Mouse (Mus musculus) small intestine, adult 2 months (tissue): ENCODE measurements around the gene Ltb. TPM values are rescaled to one million over a fixed set of nuclear protein-coding genes. Genes with fewer than 3 reads are reported as not detected.

Source experiments
- H3K27ac ChIP-seq: fragments of 200-500 bp; 2 replicates; pipeline ENCODE4 v1.5.1; 2012; ENCODE audit warnings: low read depth, low read length, control low read depth, inconsistent platforms; ENCODE audit not compliant: insufficient read depth
- H3K27me3 ChIP-seq: fragments of 200-500 bp; 2 replicates; pipeline ENCODE4 v1.6.1; 2012; ENCODE audit warnings: mild to moderate bottlenecking, moderate library complexity, low read length, inconsistent platforms; ENCODE audit not compliant: control insufficient read depth, insufficient read depth
- H3K36me3 ChIP-seq: fragments of 200-500 bp; 2 replicates; pipeline ENCODE4 v1.6.1; 2012; ENCODE audit warnings: mild to moderate bottlenecking, low read length, control low read depth, inconsistent platforms; ENCODE audit not compliant: control insufficient read depth, insufficient read depth
- H3K4me1 ChIP-seq: fragments of 200-500 bp; 2 replicates; pipeline ENCODE4 v1.6.1; 2012; ENCODE audit warnings: low read length, inconsistent platforms, mixed read lengths; ENCODE audit not compliant: control insufficient read depth, insufficient read depth, insufficient read length
- H3K4me3 ChIP-seq: fragments of 200-500 bp; 2 replicates; pipeline ENCODE4 v1.5.1; 2012; ENCODE audit warnings: low read depth, mild to moderate bottlenecking, control low read depth, inconsistent platforms, low read length, moderate library complexity
- CTCF ChIP-seq: fragments of 200-500 bp; IDR thresholded peaks from 2 replicates; pipeline ENCODE4 v1.5.1; 2012; ENCODE audit warnings: low read depth, mild to moderate bottlenecking, control low read depth, inconsistent platforms, low read length, moderate library complexity, mixed read lengths; ENCODE audit not compliant: insufficient replicate concordance, insufficient read length; ENCODE audit errors: extremely low read depth
- POLR2A ChIP-seq: fragments of 200-500 bp; IDR thresholded peaks from 2 replicates; pipeline ENCODE4 v1.6.1; 2012; ENCODE audit warnings: low read depth, mild to moderate bottlenecking, control low read depth, inconsistent platforms, low read length, moderate library complexity
- WGBS: fragments of 180-500 bp; shearing (Covaris S2); methylation state at CpG from one replicate; pipeline ENCODE4 v1.1.7; 2018; 5-methylcytosine and 5-hydroxymethylcytosine counted together
- polyA plus RNA-seq: library from polyadenylated mRNA; depleted of rRNA; stranded (reverse); fragments of >200 nt; gene quantifications from 2 replicates; pipeline ENCODE4 v1.2.3, GENCODE M21; 2012; rRNA removed

Gene Ltb
- polyA plus RNA-seq, 1 experiment, result 32.9 TPM

DNA sequence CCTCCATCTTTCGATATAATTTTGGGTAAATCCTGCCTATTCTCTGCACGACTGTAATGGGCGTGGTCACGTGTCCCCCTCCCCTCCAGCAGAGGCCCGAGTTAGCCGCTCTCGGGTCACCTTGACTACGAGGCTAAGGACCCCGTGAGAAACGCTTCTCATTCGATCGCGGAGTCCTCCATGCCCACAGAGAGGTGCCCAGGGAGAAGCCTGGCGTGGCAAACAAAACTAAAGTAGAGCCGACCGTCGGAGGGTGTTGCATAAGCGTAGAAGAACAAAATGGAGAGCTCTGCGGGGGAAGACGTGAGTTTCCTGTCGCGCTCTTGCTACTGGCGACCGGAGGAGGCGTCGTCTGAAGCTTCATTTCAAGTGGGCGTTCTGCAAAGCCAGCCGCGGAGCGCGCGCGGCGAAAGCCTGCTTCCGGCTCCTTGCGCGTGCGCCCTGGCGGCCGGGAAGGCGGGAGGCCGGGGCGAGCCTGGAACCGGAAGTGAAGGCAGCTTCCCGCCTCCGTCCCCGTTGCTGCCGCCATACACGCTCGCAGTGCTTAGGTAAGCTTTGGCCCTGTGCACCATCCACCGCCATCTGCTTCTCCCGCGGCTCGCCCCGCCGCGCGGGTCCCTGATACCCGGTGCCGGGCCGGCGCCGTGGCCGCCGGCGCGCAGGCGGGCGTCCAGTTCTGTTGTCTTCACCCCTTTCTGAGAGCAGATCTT is 47.2 kb downstream of the Ltb start, which contains the start of gene Ddx39b:
Gene Ddx39b, plus strand, starts transcription at position 442 of the 710 bp plus-strand sequence.
- WGBS, result under 1% methylated on average over 69 of the region's 69 CpGs

DNA sequence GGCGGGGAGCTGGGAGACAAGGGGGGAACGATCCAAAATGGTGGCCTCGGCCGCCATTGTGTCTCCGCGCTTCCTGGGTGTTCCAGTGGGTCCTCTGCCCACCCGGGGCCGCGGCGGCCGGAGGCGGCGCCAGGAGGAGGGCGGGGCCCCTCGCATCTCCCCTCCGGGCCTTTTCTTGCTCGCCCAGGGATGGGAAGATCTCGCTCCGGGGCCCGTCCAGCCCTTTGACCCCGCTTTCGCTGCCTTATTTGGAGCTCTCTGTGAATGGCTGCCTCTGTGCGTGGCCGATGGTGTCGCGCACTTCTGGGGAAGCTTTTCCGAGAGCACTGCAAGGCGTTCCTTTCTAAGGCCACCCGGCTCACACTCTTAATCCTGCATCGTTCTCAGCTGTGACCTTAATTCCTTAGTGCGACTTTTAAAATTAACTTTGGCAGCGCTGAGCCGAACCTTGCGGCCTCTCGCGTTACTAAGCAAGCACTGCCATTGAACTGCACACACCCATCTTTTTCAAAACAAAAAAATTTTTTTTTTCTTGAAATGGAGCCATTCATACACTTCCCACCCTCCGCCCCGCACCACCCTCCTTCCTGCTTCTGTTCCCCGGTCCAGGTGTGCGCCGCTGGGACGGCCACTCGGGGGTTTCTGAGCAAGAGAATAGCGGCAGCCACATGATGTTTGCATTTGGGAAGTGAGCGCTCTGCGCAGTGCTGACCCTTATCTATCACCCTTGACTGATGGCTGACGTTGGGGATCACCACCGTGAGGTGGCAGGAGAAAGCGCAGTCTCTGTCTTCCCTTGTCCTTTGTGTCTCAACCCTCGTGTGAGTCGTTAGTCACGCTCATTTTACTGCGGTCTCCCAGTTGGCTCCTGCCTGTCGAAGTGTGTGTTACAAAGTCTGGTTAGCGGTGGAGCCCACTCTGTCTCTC is 48.0 kb downstream of the Ltb start:
- TF ChIP-seq POLR2A, result 0 out of 2 replicates have a peak, but pooled peaks have one; percentile 36
- TF ChIP-seq CTCF, result no peak; the same call in 1 of the 2 replicates
- H3K4me3 ChIP-seq, result peak overlapping the region; percentile 85
- peaks cover 22% of the 10 kb centered on the region for H3K4me1 ChIP-seq
- peaks cover 37% of the 10 kb centered on the region for H3K36me3 ChIP-seq
- under 1% methylated on average over 55 of the region's 55 CpGs for WGBS
- H3K27me3 ChIP-seq, result no peaks in the 10 kb centered on the region
- peak overlapping the region; percentile 90 for H3K27ac ChIP-seq

More for the DNA sequence above, 47.2 kb downstream of the Ltb start, which contains the start of gene Ddx39b:
- H3K27me3 ChIP-seq, result no peaks in the 10 kb centered on the region
- H3K27ac ChIP-seq, result peak within 1 kb of the TSS; percentile 99
- peaks cover 29% of the 10 kb centered on the region for H3K36me3 ChIP-seq
- TF ChIP-seq POLR2A (peak; percentile 67; the same call in 1 of the 2 replicates), CTCF (no peak)
- H3K4me1 ChIP-seq, result peaks cover 22% of the 10 kb centered on the region
- peak within 1 kb of the TSS; percentile 85 for H3K4me3 ChIP-seq

DNA sequence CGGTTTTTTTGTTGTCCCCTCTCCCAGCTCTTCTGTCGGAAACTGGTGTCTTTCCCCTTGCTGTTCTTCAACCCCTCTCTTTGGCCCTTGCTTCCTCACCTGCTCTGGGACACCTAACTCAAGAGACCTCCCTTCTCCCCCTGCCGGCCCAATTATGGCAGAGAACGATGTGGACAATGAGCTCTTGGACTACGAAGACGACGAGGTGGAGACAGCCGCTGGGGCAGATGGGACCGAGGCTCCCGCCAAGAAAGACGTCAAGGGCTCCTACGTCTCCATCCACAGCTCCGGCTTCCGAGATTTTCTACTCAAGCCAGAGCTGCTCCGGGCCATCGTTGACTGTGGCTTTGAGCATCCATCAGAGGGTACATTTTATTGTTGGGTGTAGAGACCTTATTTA is 48.8 kb downstream of the Ltb start:
- Histone ChIP-seq H3K36me3 (peaks cover 45% of the 10 kb centered on the region), H3K27ac (peak overlapping the region; percentile 90), H3K4me1 (peaks cover 22% of the 10 kb centered on the region), H3K27me3 (no peaks in the 10 kb centered on the region), H3K4me3 (peak overlapping the region; percentile 85)
- TF ChIP-seq POLR2A, result no peak
- TF ChIP-seq CTCF, result peak; percentile 20; the same call in 1 of the 2 replicates
- under 1% methylated on average over 16 of the region's 16 CpGs for WGBS

DNA sequence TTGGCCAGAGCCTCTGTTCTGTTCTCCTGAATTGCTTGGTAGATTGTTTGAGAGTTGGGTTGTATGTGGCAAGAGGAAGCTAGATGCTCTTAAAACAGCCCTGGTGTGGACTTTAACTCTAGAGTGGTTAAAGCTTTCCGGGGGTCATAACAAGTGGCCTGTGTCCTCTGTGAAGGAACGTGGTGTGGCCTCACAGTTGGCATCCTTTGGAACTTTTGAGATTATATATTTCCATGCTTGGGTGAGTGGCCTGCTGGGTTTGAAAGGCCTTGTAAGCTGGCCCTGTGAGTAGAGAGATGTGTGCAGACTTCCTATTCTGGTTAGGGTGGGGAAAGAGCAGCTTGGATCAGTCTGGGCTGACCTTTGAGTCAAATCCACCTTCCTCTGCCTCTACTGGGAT is 50.8 kb downstream of the Ltb start:
- no peak overlapping the region for H3K27ac ChIP-seq
- no peaks in the 10 kb centered on the region for H3K27me3 ChIP-seq
- WGBS, result 14% methylated on average over 2 of the region's 2 CpGs
- peaks cover 22% of the 10 kb centered on the region for H3K4me1 ChIP-seq
- no peak for TF ChIP-seq CTCF
- TF ChIP-seq POLR2A, result no peak
- peaks cover 63% of the 10 kb centered on the region for H3K36me3 ChIP-seq
- no peak overlapping the region for H3K4me3 ChIP-seq

Other genes starting within 250 kb of the Ltb start
- 17.1 and 19.8 TPM in 2 replicates for gene Hspa1b, start 235.2 kb upstream of the Ltb start, polyA plus RNA-seq
- gene Gm20481, start 224.5 kb upstream of the Ltb start, polyA plus RNA-seq, result not detected in 2 replicates
- 8.9 and 9.3 TPM in 2 replicates for gene Hspa1a, start 222.3 kb upstream of the Ltb start, polyA plus RNA-seq
- gene Hspa1l, start 221.7 kb upstream of the Ltb start, polyA plus RNA-seq, result 0.06 and 0.14 TPM in 2 replicates
- 51.7 and 82.1 TPM in 2 replicates for gene Lsm2, start 212.6 kb upstream of the Ltb start, polyA plus RNA-seq
- gene Vars, start 193.5 kb upstream of the Ltb start, polyA plus RNA-seq, result 123 and 182 TPM in 2 replicates
- 0.82 and 1.2 TPM in 2 replicates for gene Vwa7, start 177.9 kb upstream of the Ltb start, polyA plus RNA-seq
- gene Sapcd1, start 166.4 kb upstream of the Ltb start, polyA plus RNA-seq, result 0.87 and 1.0 TPM in 2 replicates
- gene Msh5, start 147.7 kb upstream of the Ltb start, polyA plus RNA-seq, result 2.2 and 2.3 TPM in 2 replicates
- gene Clic1, start 144.5 kb upstream of the Ltb start, polyA plus RNA-seq, result 134 and 219 TPM in 2 replicates
- gene Ddah2, start 135.4 kb upstream of the Ltb start, polyA plus RNA-seq, result 8.5 and 14.5 TPM in 2 replicates
- gene Ly6g6c, start 129.1 kb upstream of the Ltb start, polyA plus RNA-seq, result 9.3 and 9.9 TPM in 2 replicates
- 0.28 and 0.39 TPM in 2 replicates for gene Mpig6b, start 128.3 kb upstream of the Ltb start, polyA plus RNA-seq
- 1.3 and 19.4 TPM in 2 replicates for gene Ly6g6e, start 117.5 kb upstream of the Ltb start, polyA plus RNA-seq
- 7.2 and 10.7 TPM in 2 replicates for gene Ly6g6d, start 116.4 kb upstream of the Ltb start, polyA plus RNA-seq
- 1.2 and 3.8 TPM in 2 replicates for gene Ly6g6f, start 108.8 kb upstream of the Ltb start, polyA plus RNA-seq
- gene Abhd16a, start 105.2 kb upstream of the Ltb start, polyA plus RNA-seq, result 114 and 183 TPM in 2 replicates
- gene Ly6g5c, start 86.2 kb upstream of the Ltb start, polyA plus RNA-seq, result not detected in 2 replicates
- 0.76 and 1.4 TPM in 2 replicates for gene Ly6g5b, start 79.0 kb upstream of the Ltb start, polyA plus RNA-seq
- gene Gpank1, start 73.0 kb upstream of the Ltb start, polyA plus RNA-seq, result 10.5 and 25.3 TPM in 2 replicates
- 226 and 448 TPM in 2 replicates for gene Csnk2b, start 72.4 kb upstream of the Ltb start, polyA plus RNA-seq
- 6.9 and 16.2 TPM in 2 replicates for gene D17H6S53E, start 68.1 kb upstream of the Ltb start, polyA plus RNA-seq
- 0.15 and 0.25 TPM in 2 replicates for gene Apom, start 62.4 kb upstream of the Ltb start, polyA plus RNA-seq
- 93.6 and 184 TPM in 2 replicates for gene Bag6, start 59.3 kb upstream of the Ltb start, polyA plus RNA-seq
- 177 and 352 TPM in 2 replicates for gene Prrc2a, start 29.5 kb upstream of the Ltb start, polyA plus RNA-seq
- gene Aif1, start 18.4 kb upstream of the Ltb start, polyA plus RNA-seq, result 0.36 and 1.6 TPM in 2 replicates
- 11.5 and 18.8 TPM in 2 replicates for gene Lst1, start 6.0 kb upstream of the Ltb start, polyA plus RNA-seq
- gene Tnf, start 7.6 kb downstream of the Ltb start, polyA plus RNA-seq, result 0.94 and 1.8 TPM in 2 replicates
- gene Lta, start 10.9 kb downstream of the Ltb start, polyA plus RNA-seq, result 0.47 and 0.66 TPM in 2 replicates
- 0.22 TPM in 1 of 2 replicates, not detected in the other for gene Gm16181, start 26.4 kb downstream of the Ltb start, polyA plus RNA-seq
- 1.0 and 2.8 TPM in 2 replicates for gene Atp6v1g2, start 39.2 kb downstream of the Ltb start, polyA plus RNA-seq
- 13.7 and 36.3 TPM in 2 replicates for gene Nfkbil1, start 41.4 kb downstream of the Ltb start, polyA plus RNA-seq
- gene Ddx39b, start 47.3 kb downstream of the Ltb start, polyA plus RNA-seq, result 95.6 and 194 TPM in 2 replicates
- gene H2-D1, start 68.3 kb downstream of the Ltb start, polyA plus RNA-seq, result 776 and 1,546 TPM in 2 replicates
- gene H2-Q1, start 126.0 kb downstream of the Ltb start, polyA plus RNA-seq, result 36.3 and 83.4 TPM in 2 replicates
- gene H2-Q2, start 147.8 kb downstream of the Ltb start, polyA plus RNA-seq, result 554 and 1,052 TPM in 2 replicates
- gene H2-Q4, start 185.2 kb downstream of the Ltb start, polyA plus RNA-seq, result 60.9 and 159 TPM in 2 replicates
- 23.8 and 59.3 TPM in 2 replicates for gene H2-Q6, start 230.4 kb downstream of the Ltb start, polyA plus RNA-seq
- gene H2-Q7, start 244.7 kb downstream of the Ltb start, polyA plus RNA-seq, result 74.1 and 186 TPM in 2 replicates